Mouse (Mus musculus): ENCODE results near the gene Gm28053.

- TF ChIP-seq POLR2A (IDR thresholded peaks at IDR 0.05; ENCODE audit: borderline replicate concordance, low read depth, low read length) (no peak), CTCF (IDR thresholded peaks at IDR 0.05; ENCODE audit: low read depth, low read length) (no peak)
Observed at GRCm38 (mm10) chr6:48700251-48701075, 17.9 kb upstream of the Gm28053 start.

Data from bone marrow macrophage, adult 2 months (primary cell).